Mouse (Mus musculus) heart, postnatal 14 days (tissue): Measurements from ENCODE around the gene Milr1. TPM values are rescaled to one million over a fixed set of nuclear protein-coding genes. Genes with fewer than 3 reads are reported as not detected.
"Not testable (repeated sequence)": the region's sequence is repeated elsewhere in the genome, so short reads cannot be mapped to it uniquely, and the experiment has no call there.

Source experiments
- DNase-seq, 2 experiments: peaks; one replicate each; pipeline ENCODE4 v3.0.0; 2021 to 2022
- intact Hi-C: fragments of 180-260 bp; cut with DNase I; formaldehyde crosslinking; loops from one replicate; pipeline ENCODE4 v1.15.1; 2025
- microRNA-seq, 2 experiments: library from miRNA; unstranded; fragments of <30 nt; microRNA quantifications; one replicate each; pipeline ENCODE4 v1.2.0; 2021 to 2022
- total RNA-seq, 2 experiments: library from RNA; stranded (reverse); gene quantifications; 2 replicates each; pipeline ENCODE4 v1.2.3; 2021

Milr1 gene
- total RNA-seq, 2 experiments from 2014 or later, result 1.3 to 1.4 TPM

GRCm38 (mm10) chr11:106788026-106788774 is 37.2 kb downstream of the Milr1 start:
- intact Hi-C loops, result loop anchor here (5.0 kb wide), 2 partner anchors 189 to 209 kb away; partner anchors contain the start of gene Kpna2
- DNase-seq, result peak; percentile 99 to 100

GRCm38 (mm10) chr11:106788775-106789459 is 37.9 kb downstream of the Milr1 start, which contains the start of the genes Ddx5 and Cep95:
Ddx5 (minus strand) TSS chr11:106789185.
Cep95 (plus strand) TSS chr11:106789252.
- DNase-seq, result peak; percentile 94 to 95
- intact Hi-C loops, result loop anchor here (5.0 kb wide), 2 partner anchors 188 to 208 kb away; partner anchors contain the start of gene Kpna2

- intact Hi-C loops, result loop anchor here (5.0 kb wide), 2 partner anchors 188 to 208 kb away; partner anchors contain the start of gene Kpna2
- DNase-seq, result no peak
Observed at GRCm38 (mm10) chr11:106789649-106790048, 38.6 kb downstream of the Milr1 start.

GRCm38 (mm10) chr11:106793846-106794245 is 42.8 kb downstream of the Milr1 start:
- intact Hi-C loops, result no loop called here
- DNase-seq, result no peak

- intact Hi-C loops, result loop anchor here (5.0 kb wide), 1 partner anchor 127 kb away; the partner anchor contains the start of gene Smurf2
- no peak for DNase-seq
Observed at GRCm38 (mm10) chr11:106795679-106796078, 44.7 kb downstream of the Milr1 start.

- intact Hi-C loops, result no loop called here
- DNase-seq, result no peak
Observed at GRCm38 (mm10) chr11:106802069-106802627, 51.1 kb downstream of the Milr1 start.

GRCm38 (mm10) chr11:106807442-106807841 is 56.4 kb downstream of the Milr1 start:
- DNase-seq, intact Hi-C loops: not testable (repeated sequence)

GRCm38 (mm10) chr11:106812410-106813136 is 61.5 kb downstream of the Milr1 start:
- intact Hi-C loops, result no loop called here
- DNase-seq, result no peak

- intact Hi-C loops, result no loop called here
- no peak for DNase-seq
Observed at GRCm38 (mm10) chr11:106814601-106815320, 63.7 kb downstream of the Milr1 start.

- intact Hi-C loops, result no loop called here
- no peak for DNase-seq
Observed at GRCm38 (mm10) chr11:106815331-106815730, 64.3 kb downstream of the Milr1 start.

GRCm38 (mm10) chr11:106815761-106816160 is 64.7 kb downstream of the Milr1 start:
- intact Hi-C loops, result no loop called here
- no peak for DNase-seq

- DNase-seq, result no peak
- intact Hi-C loops, result no loop called here
Observed at GRCm38 (mm10) chr11:106816316-106816715, 65.3 kb downstream of the Milr1 start.

GRCm38 (mm10) chr11:106817156-106817555 is 66.1 kb downstream of the Milr1 start:
- DNase-seq, result no peak
- intact Hi-C loops, result no loop called here

- DNase-seq, result no peak
Observed at GRCm38 (mm10) chr11:106817808-106818207, 66.8 kb downstream of the Milr1 start.

GRCm38 (mm10) chr11:106818341-106818740 is 67.3 kb downstream of the Milr1 start:
- DNase-seq, result no peak
- intact Hi-C loops, result no loop called here

More at GRCm38 (mm10) chr11:106817808-106818207, 66.8 kb downstream of the Milr1 start:
- intact Hi-C loops, result no loop called here

Small RNA genes within 50 kb of the gene (microRNA-seq; reads per million reads assigned to microRNA genes)
- gene Gm25994 (0 to 0.36 reads per million in 2 experiments), gene Mir3064 (19.6 to 21.0 reads per million in 2 experiments)

Other genes starting within 250 kb of the Milr1 start
- gene Tex2, start 137.8 kb upstream of the Milr1 start, total RNA-seq, result 10 to 100 TPM; 38.2 to 39.2 TPM
- gene Pecam1, start 598 bp upstream of the Milr1 start, total RNA-seq, result 100 to 1,000 TPM; 173 to 180 TPM
- gene Polg2, start 28.3 kb downstream of the Milr1 start, total RNA-seq, result 1 to 10 TPM; 3.8 to 4.1 TPM
- gene Ddx5, start 38.0 kb downstream of the Milr1 start, total RNA-seq, result 100 to 1,000 TPM; 425 to 428 TPM
- 1 to 10 TPM; 8.2 to 8.3 TPM for gene Cep95, start 38.0 kb downstream of the Milr1 start, total RNA-seq
- 10 to 100 TPM; 36.4 to 39.4 TPM for gene Smurf2, start 169.5 kb downstream of the Milr1 start, total RNA-seq
- 100 to 1,000 TPM in 1 of 2 experiments, 10 to 100 TPM in 1; 84.2 to 103 TPM for gene Kpna2, start 248.3 kb downstream of the Milr1 start, total RNA-seq